Mouse (Mus musculus) adrenal gland, postnatal 25 days (tissue): Measurements from ENCODE around the gene Ankrd52. TPM values are rescaled to one million over a fixed set of nuclear protein-coding genes. Genes with fewer than 3 reads are reported as not detected.
"Not testable (repeated sequence)": the region's sequence is repeated elsewhere in the genome, so short reads cannot be mapped to it uniquely, and the experiment has no call there.

Experiments
- DNase-seq: peaks from one replicate; pipeline ENCODE4 v3.0.0; 2021; ENCODE audit warnings: mixed read lengths
- long read RNA-seq: library from polyadenylated mRNA; stranded (forward); transcript quantifications from one replicate; pipeline ENCODE4 v2.0.0, GENCODE M21; 2021
- total RNA-seq: library from RNA; stranded (reverse); gene quantifications from 2 replicates; pipeline ENCODE4 v1.2.3, GENCODE M21; 2021

Gene Ankrd52
- total RNA-seq = 72.3 and 75.1 TPM in 2 replicates
- long read RNA-seq, partial matches to known transcripts = 0 of 4 reads
- long read RNA-seq, other reads (novel, unspliced or antisense) = 4 of 4 reads

DNA sequence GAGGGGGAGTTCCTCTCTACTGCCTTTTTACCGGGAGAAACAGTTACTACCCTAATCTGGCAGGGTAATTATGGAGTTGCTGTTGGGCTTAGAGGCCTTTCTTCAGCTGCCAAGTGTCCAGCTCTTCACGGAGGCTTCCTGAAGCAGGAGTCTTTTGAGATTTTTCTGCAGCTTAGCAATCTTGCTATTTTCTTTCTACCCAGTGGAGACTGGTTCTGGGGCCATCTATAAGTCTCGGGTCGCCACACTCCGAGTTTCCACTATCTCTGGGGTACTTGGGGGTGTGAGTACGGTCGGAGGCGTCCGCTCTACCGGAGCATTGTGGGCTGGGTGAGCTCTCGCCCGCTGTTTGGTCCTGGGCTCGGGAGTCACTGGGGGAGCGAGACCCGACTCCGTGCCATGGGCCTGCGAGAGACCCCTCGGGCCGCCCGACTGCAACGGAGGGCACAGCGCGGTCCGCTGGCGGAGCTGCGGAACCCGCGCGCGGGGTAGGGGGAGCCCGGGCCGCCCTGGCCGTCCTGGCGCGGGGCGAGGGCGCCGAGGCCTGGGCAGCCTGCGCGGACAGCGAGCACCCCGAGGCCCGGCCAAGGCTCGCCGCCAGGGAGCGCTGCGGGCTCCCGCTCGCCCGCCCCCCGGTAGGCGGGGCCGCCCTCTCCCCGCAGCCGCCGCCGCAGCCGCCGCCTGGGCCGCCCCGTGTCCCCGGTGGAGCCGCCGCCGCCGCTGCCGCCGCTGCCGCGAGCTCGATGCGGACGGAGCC is at the start of gene Ankrd52:
Gene Ankrd52 (plus strand): TSS at position 661 of the 757 bp plus-strand sequence.
- peak; percentile 92 for DNase-seq

DNA sequence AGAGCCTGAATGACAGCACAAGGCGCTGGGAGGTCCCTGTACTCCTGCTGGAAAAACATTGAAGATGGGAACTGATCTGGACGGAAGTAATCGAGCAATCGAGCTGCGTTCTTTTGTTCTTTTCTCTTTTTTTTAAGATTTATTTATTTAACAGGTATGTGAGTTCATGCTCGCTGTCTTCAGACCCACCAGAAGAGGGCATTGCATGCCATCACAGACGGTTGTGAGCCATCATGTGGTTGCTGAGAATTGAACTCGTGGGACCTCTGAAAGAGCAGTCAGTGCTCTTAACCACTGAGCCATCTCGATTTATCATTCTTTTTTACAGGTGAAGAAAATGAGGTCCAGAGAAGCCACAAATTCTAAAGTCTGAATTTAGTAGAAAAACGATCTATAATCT is 49.3 kb upstream of the Ankrd52 start:
- DNase-seq = no peak

DNA sequence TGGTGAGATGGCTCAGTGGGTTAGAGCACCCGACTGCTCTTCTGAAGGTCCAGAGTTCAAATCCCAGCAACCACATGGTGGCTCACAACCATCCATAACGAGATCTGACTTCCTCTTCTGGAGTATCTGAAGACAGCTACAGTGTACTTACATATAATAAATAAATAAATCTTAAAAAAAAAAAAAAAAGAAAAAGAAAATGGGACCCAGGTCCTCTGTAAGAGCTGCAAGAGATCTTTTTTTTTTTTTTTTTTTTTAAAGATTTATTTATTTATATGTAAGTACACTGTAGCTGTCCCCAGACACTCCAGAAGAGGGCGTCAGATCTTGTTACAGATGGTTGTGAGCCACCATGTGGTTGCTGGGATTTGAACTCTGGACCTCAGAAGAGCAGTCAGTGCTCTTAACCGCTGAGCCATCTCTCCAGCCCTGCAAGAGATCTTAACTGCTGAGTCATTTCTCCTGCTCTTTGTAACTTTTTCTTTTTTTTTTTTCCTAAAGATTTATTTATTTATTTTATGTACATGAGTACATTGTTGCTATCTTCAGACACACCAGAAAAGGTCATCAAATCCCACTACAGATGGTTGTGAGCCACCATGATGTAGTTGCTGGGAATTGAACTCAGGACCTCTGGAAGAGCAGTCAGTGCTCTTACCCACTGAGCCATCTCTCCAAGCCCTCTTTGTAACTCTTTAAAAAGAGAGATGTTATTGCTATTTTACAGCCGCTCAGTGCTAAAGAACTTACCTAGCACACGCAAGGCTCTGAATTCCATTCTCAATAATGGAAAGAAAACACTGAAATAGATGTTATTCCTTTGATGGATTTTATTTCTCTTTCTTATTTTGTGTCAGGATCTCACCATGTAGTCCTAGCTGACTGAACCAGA is 44.3 kb upstream of the Ankrd52 start:
- DNase-seq = not testable (repeated sequence)

DNA sequence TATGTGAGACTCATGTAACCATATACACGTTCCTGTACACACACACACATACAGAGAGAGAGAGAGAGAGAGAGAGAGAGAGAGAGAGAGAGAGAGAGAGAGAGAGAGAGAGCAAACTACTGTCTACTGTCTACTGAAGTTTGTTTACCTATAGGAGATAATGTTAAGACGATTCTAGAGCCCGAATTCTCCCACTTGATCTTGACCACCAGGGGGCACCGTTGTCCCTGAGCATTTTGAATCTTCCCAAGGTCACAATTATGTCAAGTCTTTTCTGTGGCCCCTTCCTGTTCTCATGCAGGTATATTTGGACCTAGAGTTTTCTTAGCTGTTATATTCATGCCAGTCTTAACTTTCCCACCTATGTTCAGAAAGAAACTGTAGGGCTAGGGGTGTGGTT is 41.3 kb upstream of the Ankrd52 start:
- peak; percentile 78 for DNase-seq

DNA sequence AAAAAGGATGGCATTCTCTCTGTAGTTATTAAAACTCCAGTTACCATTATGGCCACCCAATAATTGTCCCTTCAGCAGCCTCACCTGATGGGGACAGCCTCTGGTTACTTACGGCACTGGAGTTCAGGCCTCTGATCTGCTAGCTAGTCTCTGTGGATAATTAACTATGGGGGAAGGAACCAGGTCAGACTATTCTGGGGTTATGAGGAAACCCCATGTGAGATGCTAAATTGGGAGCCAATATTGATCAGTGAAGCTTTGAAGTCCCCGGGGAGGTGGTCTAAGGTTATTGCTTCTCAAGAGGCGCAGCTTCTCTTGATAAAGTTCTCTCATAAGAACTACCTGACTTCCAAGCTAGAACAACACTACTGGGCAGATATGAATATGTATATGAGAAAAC is 40.7 kb upstream of the Ankrd52 start:
- no peak for DNase-seq

DNA sequence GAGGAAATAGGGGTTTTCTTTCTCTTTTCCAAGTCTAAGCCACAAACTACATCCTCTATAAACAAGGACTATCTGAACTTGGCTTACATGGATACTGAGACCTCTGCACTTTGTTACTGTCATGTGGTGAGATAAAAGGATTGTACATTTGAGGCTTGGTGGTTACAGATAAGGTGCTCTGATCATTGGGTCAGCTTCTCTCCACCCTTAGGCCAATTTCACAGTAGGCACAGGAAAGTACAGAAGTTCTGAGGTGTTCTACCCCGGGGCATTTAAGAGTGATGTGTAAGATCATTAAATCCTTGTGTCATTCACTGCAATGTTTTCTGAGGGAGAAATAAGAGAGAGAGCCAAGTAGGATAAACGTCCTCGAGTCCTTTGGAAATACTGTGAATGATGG is 40.3 kb upstream of the Ankrd52 start:
- DNase-seq = no peak

DNA sequence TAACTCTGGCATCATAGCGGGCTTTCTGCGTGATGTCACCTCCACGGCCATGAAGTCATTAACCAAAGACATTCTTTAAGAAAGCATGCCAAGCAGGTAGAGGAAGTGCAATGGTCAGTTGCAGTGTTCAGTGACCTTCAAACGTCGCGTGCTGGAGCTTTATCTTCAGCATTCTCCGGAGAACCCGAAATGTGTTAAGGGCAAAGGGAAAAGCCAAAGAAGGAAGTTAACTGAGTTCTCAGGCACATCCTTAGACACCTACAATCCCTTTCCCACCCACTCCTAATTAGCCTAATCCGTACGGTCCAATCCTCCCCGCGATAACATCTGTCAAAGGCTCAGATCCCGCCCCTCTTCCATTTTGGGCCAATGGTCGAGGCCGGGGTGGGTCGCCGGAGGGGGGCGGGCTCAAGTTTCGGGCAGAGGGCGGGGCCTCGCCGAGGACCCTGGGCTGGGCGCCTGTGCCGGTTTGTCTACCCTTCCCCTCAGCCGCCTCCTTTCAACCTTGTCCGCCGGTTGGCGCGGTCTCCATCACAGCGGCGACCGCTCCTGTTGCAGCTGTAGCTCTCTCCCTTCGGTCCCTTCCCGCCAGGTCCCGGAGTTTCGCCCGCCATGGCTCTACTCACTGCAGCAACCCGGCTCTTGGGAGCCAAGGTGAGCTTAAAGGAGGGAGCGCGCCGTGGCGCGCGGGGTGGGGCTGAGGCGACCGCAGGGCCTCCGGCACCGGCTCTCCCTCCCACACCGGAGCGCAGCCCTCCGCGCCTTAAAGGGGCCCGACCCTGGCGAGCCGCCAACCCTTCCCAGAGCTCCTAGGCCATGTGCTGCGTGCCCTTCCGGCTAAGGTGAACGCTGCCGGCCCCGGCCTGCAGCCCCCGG is 39.4 kb upstream of the Ankrd52 start, which contains the start of gene Cs:
Gene Cs (plus strand): TSS at position 429 of the 876 bp plus-strand sequence.
- peak; percentile 98 for DNase-seq

DNA sequence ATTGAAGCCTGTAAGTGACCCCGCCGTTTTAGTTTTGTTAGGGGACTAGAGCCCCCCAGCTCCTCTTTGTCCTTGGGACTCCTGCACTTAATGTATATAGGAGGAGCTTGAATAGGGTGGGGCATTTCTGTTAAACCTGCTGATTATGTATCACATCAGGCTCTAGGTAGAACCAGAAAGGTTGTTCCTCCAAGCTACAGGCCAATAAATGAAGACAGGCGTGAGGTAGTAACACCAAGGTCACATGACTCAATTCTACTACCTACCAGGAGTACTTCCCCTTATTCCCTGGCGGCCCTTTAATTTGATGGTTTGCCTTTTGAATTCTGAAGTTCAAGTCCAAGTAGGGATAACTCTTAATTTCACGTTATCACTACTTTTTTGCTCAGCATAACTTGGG is 38.5 kb upstream of the Ankrd52 start:
- no peak for DNase-seq

DNA sequence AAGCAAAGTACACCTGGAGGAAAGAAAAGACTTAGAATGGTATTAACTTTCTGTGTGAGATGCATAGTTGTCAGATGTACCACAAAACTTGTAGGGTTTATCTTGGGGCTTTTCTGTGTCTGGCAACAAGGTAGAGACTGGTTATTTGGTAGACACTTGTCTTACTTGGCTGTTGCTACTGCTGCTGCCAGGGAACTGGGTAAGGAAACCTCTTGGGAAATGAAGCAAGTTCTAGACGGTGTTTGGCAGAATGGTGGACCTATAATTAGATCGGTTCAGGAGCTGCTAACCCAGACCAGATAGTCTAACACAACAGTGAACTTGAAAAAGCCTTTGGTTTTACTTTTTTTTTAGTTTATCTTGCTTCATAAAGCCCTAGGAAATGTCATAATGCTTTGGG is 38.0 kb upstream of the Ankrd52 start:
- DNase-seq = no peak

DNA sequence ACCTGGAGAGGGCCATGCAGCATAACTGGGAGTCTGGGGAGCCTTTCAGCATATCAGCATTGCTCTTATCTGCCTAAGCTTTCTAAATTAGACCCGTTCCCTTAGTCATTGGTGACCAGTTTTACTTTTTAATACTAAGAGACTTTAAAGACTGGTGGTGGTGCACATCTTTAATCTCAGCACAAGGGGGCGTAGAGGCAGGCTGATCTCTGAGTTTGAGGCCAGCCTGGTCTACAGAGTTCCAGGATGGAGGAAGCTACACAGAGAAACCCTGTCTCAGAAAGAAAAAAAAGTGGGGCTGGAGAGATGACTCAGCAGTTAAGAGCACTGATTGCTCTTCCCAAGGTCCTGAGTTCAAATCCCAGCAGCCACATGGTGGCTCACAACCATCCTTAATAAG is 36.7 kb upstream of the Ankrd52 start:
- DNase-seq = no peak

DNA sequence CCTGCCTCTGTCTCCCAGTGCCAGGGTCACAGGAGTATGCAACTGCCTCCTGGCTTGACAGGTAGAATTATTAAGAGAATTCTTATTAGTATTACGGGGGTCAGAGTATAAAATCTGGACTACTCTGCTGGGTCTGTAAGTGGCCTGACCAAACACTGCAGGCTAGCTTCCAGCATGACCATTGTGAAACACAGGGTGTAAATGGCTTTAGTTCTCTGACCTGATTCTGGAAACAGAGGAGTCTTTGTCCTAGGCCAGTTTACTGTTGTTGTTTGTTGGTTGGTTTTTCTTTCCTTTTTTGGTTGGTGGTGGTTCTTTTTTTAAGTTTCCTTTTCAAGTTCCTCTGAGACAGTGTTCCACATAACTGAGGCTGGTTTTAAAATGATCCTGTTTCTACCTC is 33.5 kb upstream of the Ankrd52 start:
- DNase-seq = no peak

DNA sequence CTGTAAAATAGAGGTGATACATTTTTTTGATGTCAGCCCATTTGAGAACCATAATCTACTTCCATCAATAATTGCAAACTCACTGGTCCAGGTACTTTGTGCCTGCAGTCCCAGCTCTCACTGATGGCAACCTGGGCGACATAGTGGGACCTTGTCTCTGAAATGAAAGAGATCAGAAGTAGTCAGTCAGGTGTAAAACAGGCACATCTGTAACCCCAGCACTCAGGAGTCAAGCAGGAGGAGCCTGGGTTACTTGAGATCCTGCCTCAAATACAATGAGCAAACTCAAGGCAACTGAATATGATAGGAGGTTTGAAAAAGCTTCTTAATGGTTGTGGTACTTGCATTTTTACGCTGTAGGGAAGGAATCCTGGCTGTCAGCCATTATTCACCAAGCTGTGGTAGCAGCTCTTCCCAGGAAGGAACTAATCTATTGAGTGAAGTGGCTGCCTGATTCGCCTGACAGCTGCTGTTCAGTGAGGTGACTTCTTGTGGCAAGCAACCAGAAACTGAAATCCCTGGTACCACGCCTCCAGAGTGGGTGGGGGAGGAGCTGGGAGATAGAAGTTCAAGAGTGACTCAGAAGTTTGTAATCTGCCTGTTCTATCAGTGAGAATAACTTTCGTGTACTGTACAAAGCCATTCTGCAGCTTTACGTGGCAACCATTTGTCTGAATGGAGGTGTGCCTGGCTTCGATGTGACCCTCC is 32.2 kb upstream of the Ankrd52 start:
- DNase-seq = peak; percentile 73

DNA sequence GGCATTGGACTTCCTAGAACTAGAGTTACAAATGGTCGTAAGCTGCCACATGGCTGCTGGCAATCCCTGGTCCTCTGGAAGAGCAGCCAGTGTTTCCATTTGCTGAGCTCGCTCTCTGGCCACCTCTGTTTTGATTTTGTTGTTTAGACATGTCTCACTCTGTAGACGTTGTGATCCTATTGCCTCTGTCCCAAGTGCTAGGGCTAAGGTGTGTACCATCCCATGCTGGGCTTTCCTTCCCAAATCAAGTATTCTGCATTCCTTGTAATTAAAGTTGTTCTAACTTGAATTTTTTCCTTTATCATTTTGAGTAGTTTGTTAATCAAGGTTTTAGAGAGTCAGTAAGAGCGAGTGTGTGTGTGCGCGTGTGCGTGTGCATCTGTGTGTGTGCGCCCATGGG is 29.4 kb upstream of the Ankrd52 start:
- no peak for DNase-seq

DNA sequence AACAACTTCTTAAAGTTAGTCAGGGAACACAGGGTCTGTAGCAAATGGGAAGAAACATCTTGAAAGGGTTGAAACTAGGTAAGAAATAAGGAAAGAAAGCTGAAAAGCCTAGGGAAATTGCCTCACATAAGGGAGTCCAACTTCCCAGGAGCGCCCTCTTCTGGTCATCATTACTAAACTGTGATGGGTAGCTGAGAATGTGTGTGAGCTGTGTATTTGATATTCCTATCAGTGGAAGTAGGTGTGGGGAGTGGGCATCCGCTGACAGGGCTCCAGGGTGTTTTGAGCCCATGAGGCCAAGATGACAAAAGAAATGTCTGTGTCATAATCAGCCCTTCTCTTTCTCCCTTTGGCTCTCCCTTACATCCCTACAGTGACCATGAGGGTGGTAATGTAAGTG is 18.1 kb upstream of the Ankrd52 start:
- peak; percentile 34 for DNase-seq

DNA sequence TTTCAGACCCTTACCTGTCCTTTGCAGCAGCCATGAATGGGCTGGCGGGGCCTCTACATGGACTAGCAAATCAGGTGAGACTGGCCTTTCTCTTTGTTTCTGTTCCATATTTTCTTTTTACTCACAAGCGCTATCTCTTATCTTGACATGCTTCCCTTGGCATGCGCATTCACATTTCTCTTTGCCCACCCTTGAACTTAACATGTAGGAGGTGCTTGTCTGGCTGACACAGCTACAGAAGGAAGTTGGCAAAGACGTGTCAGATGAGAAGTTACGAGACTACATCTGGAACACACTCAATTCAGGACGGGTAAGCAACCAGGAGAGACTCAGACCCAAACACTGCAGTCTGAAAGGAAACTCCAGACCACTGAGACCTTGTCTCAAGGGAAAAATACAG is 17.7 kb upstream of the Ankrd52 start:
- DNase-seq = peak; percentile 11

DNA sequence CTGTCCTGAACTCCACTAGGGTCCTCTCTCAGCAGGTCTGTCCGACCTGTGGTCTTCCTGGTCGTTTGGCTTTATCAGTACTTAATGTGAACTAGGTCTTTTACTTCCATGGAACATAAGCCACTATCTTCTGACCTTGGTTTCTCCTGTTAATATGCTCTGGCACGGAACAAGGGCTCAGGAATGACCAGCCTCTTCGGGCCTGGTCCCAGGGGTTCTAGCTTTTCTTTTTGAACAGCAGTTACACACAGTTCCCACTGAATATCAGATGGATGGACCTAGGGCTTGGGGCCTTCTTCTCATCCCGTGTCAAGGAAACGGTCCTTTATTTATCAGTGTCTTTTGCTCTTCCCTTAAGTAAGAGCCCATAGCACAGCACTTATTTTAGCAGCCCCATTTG is 15.1 kb upstream of the Ankrd52 start:
- no peak for DNase-seq

DNA sequence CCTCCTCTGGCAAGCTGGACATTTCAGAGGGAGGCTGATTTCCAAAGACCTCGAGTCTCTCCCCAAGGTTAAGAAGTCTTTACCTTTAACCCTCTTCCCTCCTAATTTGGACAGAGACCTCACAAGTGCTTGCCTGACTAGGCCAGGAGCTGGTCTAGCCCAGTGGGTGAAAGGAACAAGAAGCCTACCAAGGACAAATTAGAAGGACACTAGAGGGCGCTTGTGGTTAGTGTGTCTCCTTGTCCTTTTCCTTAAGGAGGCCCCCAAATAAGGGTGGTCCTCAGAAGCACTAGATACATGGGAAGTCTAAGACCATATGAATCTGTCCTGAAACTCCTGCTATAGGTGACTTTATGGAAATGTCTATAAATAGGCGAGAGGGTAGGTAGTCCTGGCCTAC is 14.3 kb upstream of the Ankrd52 start:
- DNase-seq = no peak

DNA sequence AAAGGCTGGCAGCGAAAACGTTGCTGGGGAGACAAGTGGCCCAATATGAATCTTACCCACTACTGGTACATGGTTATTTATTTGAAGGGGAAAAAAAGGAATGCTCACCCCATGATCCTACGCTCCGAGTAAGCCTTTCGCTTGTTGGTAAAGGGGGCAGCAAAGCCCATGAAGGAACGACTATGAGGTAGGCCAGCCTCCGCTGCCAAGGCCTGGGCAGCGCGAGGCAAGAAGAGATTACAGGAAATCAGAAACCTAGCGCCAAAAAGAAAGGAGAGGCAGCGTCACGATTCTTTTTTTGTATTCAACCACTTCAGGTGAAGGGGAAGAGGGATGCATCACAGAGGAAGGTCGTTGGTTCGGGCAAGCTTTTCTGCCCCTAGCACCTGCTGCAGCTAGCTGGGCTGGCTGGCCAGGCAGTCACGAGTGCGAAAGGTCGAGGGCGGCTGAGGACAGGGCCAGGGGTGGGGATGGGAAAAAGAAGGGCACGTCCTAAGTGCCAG is 9.0 kb upstream of the Ankrd52 start:
- DNase-seq = no peak

DNA sequence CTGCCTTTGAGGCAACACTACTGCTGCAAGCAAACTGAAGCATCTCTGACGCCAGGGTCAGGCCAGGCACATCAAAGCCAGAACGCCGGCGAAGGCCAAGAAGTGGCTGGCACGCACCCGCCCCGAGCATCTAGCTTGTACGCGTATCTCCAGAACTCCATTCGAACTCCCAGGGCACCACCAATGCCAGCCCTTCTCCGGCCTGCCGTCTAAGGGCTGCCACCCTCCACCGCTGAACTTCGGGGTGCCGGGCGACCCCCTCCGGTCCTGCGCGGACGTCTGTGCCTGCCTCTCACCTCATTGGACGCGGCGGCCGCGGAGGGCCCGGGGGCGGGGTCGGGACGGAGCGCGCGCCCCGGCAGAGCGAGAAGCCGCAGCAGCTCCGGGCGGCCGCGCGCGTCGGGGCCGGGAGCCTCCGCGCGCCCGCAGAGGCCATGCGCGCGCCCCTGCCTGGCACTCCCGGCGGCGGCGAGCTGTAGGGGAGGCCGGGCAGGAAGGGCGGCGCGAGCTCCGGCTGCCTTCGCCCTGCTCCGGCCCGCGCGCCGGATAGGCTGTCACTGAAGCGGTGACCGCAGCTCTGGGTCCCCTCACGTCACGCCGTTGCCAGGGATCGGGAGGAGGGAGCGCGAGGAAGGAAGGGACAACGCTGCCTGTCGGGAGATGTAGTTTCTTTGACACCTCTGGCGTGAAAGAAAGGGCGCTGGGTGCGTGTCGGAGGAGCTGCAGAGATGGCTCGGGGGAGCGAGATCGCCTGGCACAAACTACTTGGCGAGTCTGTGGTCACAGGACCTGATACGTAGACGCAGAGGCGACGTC is 8.3 kb upstream of the Ankrd52 start, which contains the start of gene Coq10a:
Gene Coq10a (minus strand): TSS at position 596 of the 816 bp plus-strand sequence.
- peak; percentile 92 for DNase-seq

DNA sequence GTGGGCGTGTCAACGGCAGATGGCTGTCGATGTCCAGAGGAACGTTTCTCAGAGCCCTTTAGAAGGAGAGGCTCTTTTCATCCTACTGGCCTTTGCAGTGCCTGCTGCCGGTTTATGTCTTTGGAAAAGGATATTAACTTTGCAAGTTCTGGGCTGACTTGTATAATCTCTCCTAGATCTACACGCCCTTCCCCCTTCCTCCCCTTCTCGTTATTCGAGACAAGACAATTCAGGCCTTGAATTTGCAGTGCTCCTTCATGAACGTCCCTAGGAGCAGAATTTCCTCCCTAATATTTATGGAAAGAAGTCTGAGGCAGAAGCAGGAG is 7.7 kb upstream of the Ankrd52 start:
- no peak for DNase-seq

DNA sequence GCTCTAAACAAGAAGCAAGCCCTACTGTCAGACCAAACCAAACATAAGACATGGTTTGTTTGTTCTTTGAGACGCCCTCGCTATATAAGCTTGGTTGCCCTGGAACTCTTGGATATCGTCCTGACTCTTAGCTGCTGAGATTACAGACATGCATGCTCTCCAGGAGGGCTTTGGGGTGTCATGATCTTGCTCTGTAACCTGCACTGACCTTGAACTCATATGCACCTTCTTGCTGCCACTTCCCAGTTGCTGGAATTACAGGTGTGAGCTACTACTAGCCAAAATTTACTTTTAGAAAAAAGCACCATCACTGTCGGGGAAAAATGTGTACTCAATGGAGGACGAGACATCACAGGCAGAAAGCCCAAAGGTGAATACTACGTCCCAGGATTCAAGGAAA is 7.3 kb upstream of the Ankrd52 start:
- no peak for DNase-seq
